Mouse (Mus musculus) CH12.LX (cell line): ENCODE results near the gene Zfp609. TPM values are rescaled to one million over a fixed set of nuclear protein-coding genes. Genes with fewer than 3 reads are reported as not detected.

Experiments
- DNase-seq: peaks from one replicate; pipeline ENCODE4 v3.0.0-alpha.2; 2013; ENCODE audit errors: extremely low read depth
- H3K27ac ChIP-seq: 2 replicates; pipeline ENCODE4 v1.5.1; 2012; ENCODE audit warnings: low read depth, mild to moderate bottlenecking, control low read depth, moderate library complexity; ENCODE audit not compliant: insufficient read depth
- H3K27me3 ChIP-seq: replicated peaks from 2 replicates; pipeline ENCODE3; 2012; ENCODE audit warnings: inconsistent platforms
- H3K36me3 ChIP-seq, 2 experiments: replicated peaks in 1 of 2; 2 replicates each; pipeline versions ENCODE3 to v1.6.1; 2012; ENCODE audit warnings: inconsistent platforms in 1 of 2, low read length in 1 of 2, mild to moderate bottlenecking in 1 of 2, mixed read lengths in 1 of 2, moderate library complexity in 1 of 2; ENCODE audit not compliant: control insufficient read depth in 1 of 2, insufficient read depth in 1 of 2
- H3K4me1 ChIP-seq, 2 experiments: 2 replicates each; pipeline ENCODE4 v1.6.1; 2012; ENCODE audit warnings: inconsistent platforms in 1 of 2, moderate library complexity in 1 of 2; ENCODE audit not compliant: insufficient read depth in 2 of 2, control insufficient read depth in 1 of 2
- H3K4me2 ChIP-seq: 2 replicates; pipeline ENCODE4 v1.6.1; 2012; ENCODE audit warnings: low read depth, mild to moderate bottlenecking, control low read depth; ENCODE audit not compliant: poor library complexity, insufficient read depth, severe bottlenecking
- H3K4me3 ChIP-seq, 3 experiments: fragments of 150-350 bp in 1 of 3; sonication (generic) in 1 of 3; replicated peaks in 1 of 3; 2 replicates each; pipeline versions ENCODE3 to v1.5.1; 2011 to 2012; ENCODE audit warnings: low read depth in 2 of 3, low read length in 2 of 3, mild to moderate bottlenecking in 2 of 3, moderate library complexity in 2 of 3, control low read depth in 1 of 3, improper control_type of control experiment in 1 of 3, inconsistent platforms in 1 of 3, mixed read lengths in 1 of 3; ENCODE audit not compliant: poor library complexity in 1 of 3
- H3K79me2 ChIP-seq: replicated peaks from 2 replicates; pipeline ENCODE4 v1.6.1; 2012; ENCODE audit warnings: mild to moderate bottlenecking, moderate library complexity; ENCODE audit not compliant: control insufficient read depth, poor library complexity, insufficient read depth, severe bottlenecking; ENCODE audit errors: extremely low read depth
- H3K9ac ChIP-seq: 2 replicates; pipeline ENCODE4 v1.6.1; 2012; ENCODE audit warnings: low read depth, mild to moderate bottlenecking, control low read depth, moderate library complexity; ENCODE audit not compliant: insufficient read depth
- H3K9me3 ChIP-seq: replicated peaks from 2 replicates; pipeline ENCODE3; 2012; ENCODE audit warnings: low read length, inconsistent platforms, mixed read lengths
- BHLHE40 ChIP-seq: IDR thresholded peaks from 2 replicates; pipeline ENCODE4 v1.6.1; 2011; ENCODE audit warnings: mild to moderate bottlenecking, low read depth, low read length, improper control_type of control experiment
- CHD1 ChIP-seq: IDR thresholded peaks from 2 replicates; pipeline ENCODE4 v1.6.1; 2012; ENCODE audit warnings: low read depth, low read length, improper control_type of control experiment, inconsistent platforms
- CTCF ChIP-seq, 2 experiments: IDR thresholded peaks in 1 of 2; conservative IDR thresholded peaks in 1 of 2; 2 replicates each; pipeline ENCODE4 v1.5.1; 2011 to 2012; ENCODE audit warnings: low read depth in 2 of 2, low read length in 2 of 2, improper control_type of control experiment in 1 of 2, inconsistent platforms in 1 of 2, mild to moderate bottlenecking in 1 of 2, moderate library complexity in 1 of 2
- E2F4 ChIP-seq: IDR thresholded peaks from 2 replicates; pipeline ENCODE4 v1.6.1; 2011; ENCODE audit warnings: low read depth, low read length, improper control_type of control experiment; ENCODE audit not compliant: insufficient replicate concordance
- ELF1 ChIP-seq: IDR thresholded peaks from 2 replicates; pipeline ENCODE4 v1.6.1; 2014; ENCODE audit warnings: low read depth, mild to moderate bottlenecking, inconsistent platforms, low read length, improper control_type of control experiment
- EP300 ChIP-seq: IDR thresholded peaks from 2 replicates; pipeline ENCODE4 v1.6.1; 2011; ENCODE audit warnings: low read length, improper control_type of control experiment
- ETS1 ChIP-seq: conservative IDR thresholded peaks from 2 replicates; pipeline ENCODE4 v1.6.1; 2012; ENCODE audit warnings: low read depth, mild to moderate bottlenecking, inconsistent platforms, low read length, improper control_type of control experiment, moderate library complexity
- IRF4 ChIP-seq: IDR thresholded peaks from 2 replicates; pipeline ENCODE4 v1.6.1; 2014; ENCODE audit warnings: low read depth, mild to moderate bottlenecking, inconsistent platforms, low read length, improper control_type of control experiment
- JUN ChIP-seq: IDR thresholded peaks from 2 replicates; pipeline ENCODE4 v1.6.1; 2011; ENCODE audit warnings: low read depth, mild to moderate bottlenecking, low read length, improper control_type of control experiment, moderate library complexity; ENCODE audit not compliant: insufficient read depth
- KAT2A ChIP-seq: IDR thresholded peaks from 2 replicates; pipeline ENCODE4 v1.6.1; 2012; ENCODE audit warnings: low read length, improper control_type of control experiment, inconsistent platforms; ENCODE audit not compliant: insufficient replicate concordance
- MAFK ChIP-seq: IDR thresholded peaks from 2 replicates; pipeline ENCODE4 v1.6.1; 2011; ENCODE audit warnings: low read length, improper control_type of control experiment; ENCODE audit not compliant: insufficient replicate concordance
- MAX ChIP-seq: IDR thresholded peaks from 2 replicates; pipeline ENCODE4 v1.6.1; 2011; ENCODE audit warnings: low read length, improper control_type of control experiment
- MAZ ChIP-seq: IDR thresholded peaks from 2 replicates; pipeline ENCODE4 v1.6.1; 2012; ENCODE audit warnings: low read depth, mild to moderate bottlenecking, inconsistent platforms, low read length, improper control_type of control experiment, moderate library complexity
- MXI1 ChIP-seq: IDR thresholded peaks from 2 replicates; pipeline ENCODE4 v1.6.1; 2011; ENCODE audit warnings: mild to moderate bottlenecking, low read depth, low read length, improper control_type of control experiment
- NELFE ChIP-seq: IDR thresholded peaks from 2 replicates; pipeline ENCODE4 v1.6.1; 2011; ENCODE audit warnings: low read depth, low read length, improper control_type of control experiment
- POLR2AphosphoS2 ChIP-seq: IDR thresholded peaks from 2 replicates; pipeline ENCODE4 v1.6.1; 2011; ENCODE audit warnings: low read depth, low read length, improper control_type of control experiment
- RAD21 ChIP-seq: IDR thresholded peaks from 2 replicates; pipeline ENCODE4 v1.6.1; 2011; ENCODE audit warnings: low read depth, mild to moderate bottlenecking, low read length, improper control_type of control experiment, moderate library complexity
- SMC3 ChIP-seq: IDR thresholded peaks from 2 replicates; pipeline ENCODE4 v1.6.1; 2011; ENCODE audit warnings: low read depth, low read length, improper control_type of control experiment
- TCF12 ChIP-seq: IDR thresholded peaks from 2 replicates; pipeline ENCODE4 v1.6.1; 2014; ENCODE audit warnings: low read depth, mild to moderate bottlenecking, inconsistent platforms, low read length, improper control_type of control experiment
- USF1 ChIP-seq: IDR thresholded peaks from 2 replicates; pipeline ENCODE4 v1.6.1; 2014; ENCODE audit warnings: low read depth, mild to moderate bottlenecking, inconsistent platforms, low read length, improper control_type of control experiment
- USF2 ChIP-seq: conservative IDR thresholded peaks from 2 replicates; pipeline ENCODE4 v1.6.1; 2011; ENCODE audit warnings: low read depth, low read length, improper control_type of control experiment
- ZMIZ1 ChIP-seq: IDR thresholded peaks from 2 replicates; pipeline ENCODE4 v1.6.1; 2012; ENCODE audit warnings: low read depth, mild to moderate bottlenecking, inconsistent platforms, low read length, improper control_type of control experiment
- ZNF384 ChIP-seq: IDR thresholded peaks from 2 replicates; pipeline ENCODE4 v1.6.1; 2012; ENCODE audit warnings: low read depth, low read length, improper control_type of control experiment, inconsistent platforms
- dilution Hi-C: fragments of 300-500 bp; cut with MboI; formaldehyde crosslinking; loops from 2 replicates; pipeline ENCODE4 v1.14.3; 2020; ENCODE audit warnings: low sequenced_read_pairs; ENCODE audit not compliant: extremely low pct_unique_long_range_greater_than_20kb, extremely low pct_ligation_motif_present
- in situ Hi-C: fragments of 300-500 bp; cut with MboI; formaldehyde crosslinking; loops from 3 replicates; pipeline ENCODE4 v1.14.3; 2019; ENCODE audit warnings: low sequenced_read_pairs, low pct_ligation_motif_present, low pct_unique_long_range_greater_than_20kb, mixed read lengths
- polyA plus RNA-seq: library from polyadenylated mRNA; unstranded; fragments of >175 nt; gene quantifications from 2 replicates; pipeline ENCODE4 v1.2.1, GENCODE M21; 2012; ENCODE audit warnings: low read depth; ENCODE audit not compliant: insufficient read length
- total RNA-seq, 2 experiments: library from RNA; depleted of rRNA; stranded (reverse); fragments of 300-350 nt in 1 of 2; fragments of >200 nt in 1 of 2; gene quantifications; 2 replicates each; pipeline ENCODE4 v1.2.3; 2012 to 2014

The Zfp609 gene
- total and polyA plus RNA-seq, 3 experiments: 1.2 to 15.4 (median 3.2) TPM

DNA sequence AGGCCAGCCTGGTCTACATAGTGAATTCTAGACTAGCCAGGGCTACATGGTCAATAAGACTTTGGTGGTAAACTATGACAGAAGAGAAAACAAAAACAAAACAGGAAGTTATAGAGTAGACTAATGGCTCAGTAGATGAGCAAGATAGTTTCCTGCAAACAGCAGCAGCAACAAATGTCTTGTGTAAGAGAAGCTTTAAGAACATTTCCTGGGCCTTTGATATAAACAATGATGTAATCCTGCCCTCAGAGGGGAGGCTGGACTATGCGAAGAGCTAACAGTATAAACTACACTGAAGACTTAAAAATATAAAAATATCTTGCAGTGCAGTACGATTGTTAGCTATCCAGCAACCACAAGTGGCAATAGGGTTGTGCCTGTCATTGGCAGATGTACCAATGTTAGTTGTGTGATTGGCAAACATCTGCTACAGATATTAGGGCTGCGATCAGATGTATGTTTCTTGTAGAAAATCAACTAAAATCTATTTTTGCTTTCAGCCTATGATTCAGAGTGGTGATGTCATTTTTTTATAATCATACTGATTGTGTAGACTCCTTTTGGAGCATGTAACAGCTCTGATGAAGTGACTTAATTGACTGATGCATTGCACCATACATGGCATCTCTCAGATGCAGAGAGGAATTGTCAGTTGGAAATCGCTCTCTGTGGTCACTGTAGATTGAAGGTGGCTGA, 146.3 kb downstream of the Zfp609 start:
- H3K9ac ChIP-seq: no peak overlapping the region
- H3K36me3 ChIP-seq: peaks cover 2 to 47% of the 10 kb centered on the region in 2 experiments
- TF ChIP-seq EP300 (no peak), MAZ (no peak), BHLHE40 (no peak), ELF1 (no peak), KAT2A (no peak), ZMIZ1 (no peak), E2F4 (no peak), USF2 (no peak), SMC3 (no peak), NELFE (no peak), POLR2AphosphoS2 (no peak), MAFK (no peak), ZNF384 (no peak)
- no peak overlapping the region for H3K27ac ChIP-seq
- H3K4me2 ChIP-seq: no peak overlapping the region
- dilution Hi-C loops (no loop called here), in situ Hi-C loops (no loop called here)
- peaks cover 4% of the 10 kb centered on the region for H3K79me2 ChIP-seq
- DNase-seq: no peak
- H3K9me3 ChIP-seq: no peaks in the 10 kb centered on the region
- no peaks in the 10 kb centered on the region for H3K27me3 ChIP-seq
- H3K4me1 ChIP-seq: peaks cover 0 to 57% of the 10 kb centered on the region in 2 experiments; a peak in 2 of 4 replicates
- H3K4me3 ChIP-seq: no peak overlapping the region

DNA sequence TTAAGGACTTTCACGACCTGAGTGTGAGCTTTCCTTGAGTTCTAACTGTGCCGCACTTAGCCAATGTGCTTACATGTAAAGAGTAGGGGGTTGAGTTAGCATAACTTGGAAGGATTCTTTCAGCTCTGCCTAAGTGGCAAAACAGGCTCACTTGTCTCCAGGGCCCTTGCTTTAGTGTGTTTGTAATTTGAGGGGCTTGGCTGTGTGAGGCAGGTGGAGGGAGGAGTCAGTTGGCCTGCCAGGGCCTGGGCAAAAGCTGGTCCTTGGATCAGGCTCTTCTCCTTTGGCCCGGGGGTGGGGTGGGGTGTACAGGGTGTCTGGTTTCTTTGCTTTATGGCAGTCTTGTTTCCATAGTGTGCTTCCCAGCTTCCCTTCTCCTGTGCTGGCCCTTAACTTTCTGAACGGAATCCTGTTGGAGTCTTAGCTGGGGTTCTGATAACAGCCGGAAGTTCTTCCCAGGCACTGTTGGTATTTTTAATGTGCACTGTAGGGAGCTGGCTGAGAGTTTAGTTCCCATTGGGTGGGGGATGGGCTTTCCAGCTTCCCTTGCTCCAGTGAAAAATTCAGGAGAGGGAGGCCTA, 148.1 kb downstream of the Zfp609 start:
- Histone ChIP-seq H3K79me2 (peaks cover 4% of the 10 kb centered on the region), H3K4me3 (no peak overlapping the region), H3K27ac (no peak overlapping the region), H3K9me3 (no peaks in the 10 kb centered on the region), H3K36me3 (peaks cover 0 to 32% of the 10 kb centered on the region in 2 experiments), H3K4me2 (no peak overlapping the region), H3K27me3 (no peaks in the 10 kb centered on the region), H3K4me1 (peaks cover 6 to 59% of the 10 kb centered on the region in 2 experiments), H3K9ac (no peak overlapping the region)
- no peak for DNase-seq
- dilution Hi-C loops: no loop called here
- in situ Hi-C loops: no loop called here
- TF ChIP-seq ZMIZ1 (no peak), USF2 (no peak), MAX (no peak), MXI1 (no peak), NELFE (no peak), IRF4 (no peak), TCF12 (no peak), ETS1 (no peak), CHD1 (no peak), USF1 (no peak), JUN (no peak), RAD21 (no peak), CTCF (conservative IDR thresholded peaks at IDR 0.05 in 1 of 2, IDR thresholded peaks at IDR 0.05 in 1 of 2; ENCODE audit: low read depth in 2 of 2, low read length in 2 of 2) (no peak)
